Mouse (Mus musculus): ENCODE measurements around the gene Uggt1.

Gene Uggt1

DNA sequence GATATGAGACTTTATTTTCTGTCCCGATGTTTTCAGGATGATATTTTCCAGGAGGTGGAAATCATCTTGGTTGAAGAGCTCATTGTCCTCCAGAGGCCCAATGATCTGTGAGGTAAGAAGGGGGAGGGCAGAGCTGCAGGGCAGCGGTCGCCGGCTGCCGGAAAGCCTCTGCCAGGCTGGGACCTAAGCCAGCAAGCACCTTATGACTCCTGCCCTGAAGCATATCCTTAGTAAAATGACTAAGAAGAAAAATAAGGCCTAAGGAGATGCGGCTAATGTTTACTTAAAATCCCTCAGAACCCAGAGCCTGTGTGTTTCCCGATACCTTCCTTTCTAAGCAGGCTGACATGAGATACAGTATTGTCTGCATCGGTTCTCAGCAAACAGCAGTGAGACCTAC is 71.1 kb downstream of the Uggt1 start:
- DNase-seq (ENCODE audit: low spot score), result no peak

DNA sequence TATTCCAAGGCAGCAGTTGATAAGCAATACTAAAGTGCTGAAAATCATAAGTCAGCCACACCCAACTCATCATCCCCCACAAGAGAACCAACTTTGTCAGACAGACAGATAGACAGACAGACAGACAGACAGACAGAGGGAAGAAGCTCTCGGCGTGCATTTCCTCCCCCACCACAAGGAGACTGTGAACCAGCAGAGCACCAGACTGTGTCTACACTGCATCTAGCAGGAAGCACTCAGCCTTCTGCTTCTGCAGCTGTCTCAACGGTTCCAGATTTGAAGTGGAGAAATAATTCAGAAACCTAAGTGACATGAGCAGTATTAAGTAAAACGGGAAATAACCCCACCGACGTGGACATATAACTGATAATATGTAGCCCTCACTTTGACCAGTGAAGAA is 71.6 kb downstream of the Uggt1 start:
- DNase-seq (ENCODE audit: low spot score), result no peak

DNA sequence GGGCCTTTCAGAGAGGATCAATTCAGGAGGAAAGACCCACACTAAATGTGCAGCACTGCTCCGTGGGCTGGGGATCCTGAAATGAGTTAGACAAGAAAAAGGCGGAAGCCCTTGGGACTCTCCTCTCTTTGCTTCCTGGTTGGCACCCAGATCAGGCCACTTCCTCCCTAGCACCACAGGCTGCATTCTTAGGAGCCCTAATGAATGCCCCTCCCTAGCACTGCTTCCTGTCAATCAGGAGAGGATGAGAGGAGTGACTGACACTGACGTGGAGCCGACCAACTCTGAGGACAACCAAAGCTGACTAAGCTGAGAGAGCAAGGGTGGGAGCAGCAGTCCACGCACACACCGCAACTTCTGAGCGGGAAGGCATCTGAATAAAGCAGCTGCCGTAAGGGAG is 81.8 kb downstream of the Uggt1 start:
- no peak for DNase-seq (ENCODE audit: low spot score)

DNA sequence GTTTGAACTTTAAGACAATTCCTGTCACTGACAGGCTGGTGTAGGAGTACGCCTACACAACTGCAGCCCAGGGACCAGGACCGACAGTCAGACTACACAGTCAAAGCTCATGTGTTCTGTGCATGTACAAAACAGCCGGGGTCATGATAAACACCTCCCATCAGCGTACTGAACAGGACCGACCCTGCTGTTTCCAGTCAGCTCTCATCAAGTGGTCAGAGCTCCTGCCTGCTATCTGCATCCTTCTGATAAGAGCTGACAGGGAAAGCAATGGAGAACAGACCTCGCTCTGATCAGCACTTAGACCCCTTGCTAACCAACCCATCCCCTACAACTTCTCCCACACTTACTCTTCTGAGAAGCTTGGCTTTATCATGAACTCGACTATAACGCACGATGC is 83.3 kb downstream of the Uggt1 start:
- DNase-seq (ENCODE audit: low spot score), result no peak

DNA sequence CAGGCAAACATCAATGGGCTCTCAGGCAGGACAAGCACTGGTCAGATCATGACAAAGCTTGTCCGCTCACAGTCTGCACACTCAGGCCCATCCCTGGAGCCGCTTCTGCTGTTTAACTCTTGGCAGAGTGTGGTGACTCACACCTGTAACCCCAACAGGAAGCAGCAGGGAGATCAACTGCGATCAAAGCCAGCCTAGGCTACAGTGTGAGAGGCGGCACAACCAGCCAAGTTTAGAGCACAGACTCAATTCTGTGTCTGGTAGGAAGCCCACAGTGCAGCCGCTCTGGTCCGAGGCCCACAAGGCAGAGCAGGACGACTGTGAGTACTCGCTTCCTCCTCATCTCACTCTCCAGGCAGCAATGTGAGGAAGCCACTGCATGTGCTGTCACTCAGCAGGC is 84.3 kb downstream of the Uggt1 start:
- DNase-seq (ENCODE audit: low spot score), result no peak

DNA sequence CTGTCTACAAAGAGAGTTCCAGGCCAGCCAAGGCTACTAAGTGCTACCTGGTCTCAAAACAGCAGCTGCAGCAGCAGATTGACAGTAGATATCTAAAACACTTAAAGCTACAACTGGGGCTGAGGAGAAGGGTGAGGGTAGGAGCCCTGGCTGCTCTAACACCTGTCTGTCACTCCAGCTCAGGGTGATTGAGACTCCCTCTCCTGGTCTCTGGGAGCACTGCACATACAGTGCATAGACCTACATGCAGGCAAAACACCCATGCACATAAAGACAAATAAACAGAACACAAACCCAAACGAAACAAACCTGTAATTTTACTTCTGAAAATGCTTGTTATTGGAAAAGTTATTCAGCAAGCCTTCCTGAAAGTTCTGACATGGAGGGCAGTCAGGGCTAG is 95.1 kb downstream of the Uggt1 start:
- DNase-seq (ENCODE audit: low spot score), result no peak

DNA sequence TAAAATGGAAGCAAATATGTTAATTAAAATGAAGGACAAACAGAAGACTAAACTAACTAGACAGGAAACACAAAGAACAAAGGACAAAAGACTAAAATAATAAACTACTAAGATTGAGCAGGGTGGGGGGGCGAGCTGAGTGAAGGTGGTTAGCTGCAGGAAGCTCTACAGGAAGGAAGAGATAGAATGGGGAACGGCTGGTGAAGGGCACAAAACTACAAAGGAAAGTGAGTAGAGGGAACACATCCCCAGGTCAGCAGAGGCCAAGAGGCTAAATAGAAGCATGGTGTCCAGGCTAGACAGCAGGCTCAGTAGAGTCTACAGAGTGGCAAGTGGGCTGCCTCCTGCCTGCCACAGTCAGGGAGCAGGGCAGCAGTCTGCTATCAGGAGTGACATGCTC is 95.7 kb downstream of the Uggt1 start:
- no peak for DNase-seq (ENCODE audit: low spot score)

DNA sequence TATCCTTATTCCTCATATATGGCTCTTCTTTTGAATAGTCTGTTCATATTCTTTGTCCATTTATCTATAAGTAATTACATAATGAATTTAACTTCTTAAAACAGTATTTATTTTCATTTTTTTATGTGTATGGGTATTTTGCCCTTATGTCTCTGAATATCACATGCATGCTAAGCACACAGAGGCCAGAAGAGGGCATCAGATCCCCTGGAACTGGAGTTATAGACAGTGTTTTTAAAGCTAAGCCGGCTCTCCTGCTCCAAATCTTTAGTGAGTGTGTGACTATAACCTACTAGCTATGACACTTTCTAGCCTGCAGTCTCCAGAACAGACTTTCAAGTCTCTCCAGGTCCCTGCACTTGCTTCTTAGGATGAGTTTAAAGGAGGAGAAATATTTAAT is 99.5 kb downstream of the Uggt1 start:
- DNase-seq (ENCODE audit: low spot score), result no peak

DNA sequence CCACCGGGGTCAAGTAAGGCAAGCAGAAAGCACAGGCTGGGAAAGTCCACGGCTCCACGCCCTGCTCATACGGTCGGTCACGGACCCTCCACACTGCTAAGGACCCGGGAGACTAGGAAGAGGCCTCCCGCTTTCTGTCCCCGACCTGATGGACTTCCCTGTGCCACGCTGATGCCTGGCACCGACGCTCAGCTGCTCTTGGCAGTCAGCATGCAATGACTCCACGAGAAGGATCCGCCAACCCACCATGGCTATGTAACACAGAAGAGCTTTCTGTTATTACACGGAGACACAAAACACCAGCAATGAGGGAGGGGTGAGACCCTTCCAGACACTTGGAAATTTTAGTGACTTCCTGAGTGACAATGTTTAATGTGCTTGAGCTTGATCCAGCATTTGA is 104.2 kb downstream of the Uggt1 start:
- DNase-seq (ENCODE audit: low spot score), result no peak

DNA sequence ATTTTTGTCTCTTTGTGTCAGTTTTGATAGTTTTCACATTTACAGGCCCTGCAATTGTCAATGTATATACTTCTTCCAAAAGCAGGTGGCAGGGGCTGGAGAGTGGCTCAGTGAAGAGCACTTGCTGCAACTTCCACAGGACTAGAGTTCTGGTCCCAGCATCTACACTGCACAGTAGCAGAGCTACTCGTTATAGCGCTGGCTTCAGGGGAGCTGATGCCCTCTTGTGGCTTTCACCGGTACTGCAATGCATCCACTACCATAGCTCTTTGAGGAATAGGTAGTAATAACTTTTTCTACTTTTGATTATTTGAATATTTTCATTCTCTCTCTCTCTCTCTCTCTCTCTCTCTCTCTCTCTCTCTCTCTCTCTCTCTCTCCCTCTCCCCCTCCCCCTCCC is 109.9 kb downstream of the Uggt1 start:
- peak; percentile 73 for DNase-seq (ENCODE audit: low spot score)

DNA sequence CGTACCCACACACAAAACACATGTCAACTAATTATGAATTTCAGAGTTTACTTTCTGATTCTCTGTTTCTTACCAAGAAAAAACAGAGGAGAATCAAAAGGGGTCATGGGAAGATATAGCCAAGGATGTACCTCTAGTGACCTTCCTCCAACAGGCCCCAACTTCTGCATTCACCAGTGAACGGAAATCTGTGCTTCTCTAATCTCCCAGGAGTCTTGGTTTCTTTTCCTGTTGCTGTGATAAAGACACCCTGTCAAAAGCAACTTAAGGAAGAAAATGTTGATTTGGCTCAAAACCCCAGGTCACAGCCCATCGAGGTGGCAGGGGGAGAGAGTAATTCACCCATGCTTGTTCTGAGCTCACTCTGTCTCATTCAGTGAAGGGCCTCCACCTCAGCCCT is 110.9 kb downstream of the Uggt1 start:
- no peak for DNase-seq (ENCODE audit: low spot score)

DNA sequence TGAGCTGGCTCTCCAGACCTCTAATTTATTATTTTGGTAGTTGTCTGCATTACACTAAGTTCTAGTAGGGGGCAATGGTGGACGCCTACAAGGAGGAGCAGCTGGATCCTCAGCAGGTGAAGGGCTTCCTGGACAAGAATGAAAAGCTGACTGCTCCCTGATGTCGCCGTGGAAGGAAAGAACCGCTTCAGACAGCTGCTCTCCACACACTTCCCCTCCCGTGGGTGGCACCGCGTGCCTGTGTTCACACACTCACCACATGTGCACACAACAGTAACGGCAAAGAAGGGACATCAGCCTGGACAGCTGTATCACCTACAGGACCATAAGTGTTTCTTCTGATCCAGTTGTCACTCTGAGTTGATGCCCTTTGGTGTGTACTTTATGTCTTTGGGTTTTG is 111.5 kb downstream of the Uggt1 start:
- peak; percentile 8 for DNase-seq (ENCODE audit: low spot score)

DNA sequence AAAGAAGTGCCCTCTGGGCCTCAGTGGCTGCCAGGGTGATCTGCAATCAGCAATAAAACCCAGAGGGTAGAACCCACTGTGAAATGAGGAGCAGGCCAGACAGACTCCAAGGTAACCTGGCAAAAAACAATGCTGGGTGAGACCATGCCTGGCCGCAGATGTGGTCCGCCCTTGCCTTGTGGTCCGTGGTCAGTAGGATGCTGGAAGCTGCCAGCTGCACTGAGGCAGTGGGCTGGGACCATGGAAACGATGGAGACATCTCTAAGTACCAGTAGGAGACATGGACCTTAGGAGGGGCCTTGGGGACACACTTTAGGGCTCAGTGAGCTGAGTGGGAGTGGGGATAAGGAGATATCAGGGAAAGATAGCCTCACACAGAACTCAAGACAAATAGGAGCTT is 112.3 kb downstream of the Uggt1 start:
- DNase-seq (ENCODE audit: low spot score), result no peak

DNA sequence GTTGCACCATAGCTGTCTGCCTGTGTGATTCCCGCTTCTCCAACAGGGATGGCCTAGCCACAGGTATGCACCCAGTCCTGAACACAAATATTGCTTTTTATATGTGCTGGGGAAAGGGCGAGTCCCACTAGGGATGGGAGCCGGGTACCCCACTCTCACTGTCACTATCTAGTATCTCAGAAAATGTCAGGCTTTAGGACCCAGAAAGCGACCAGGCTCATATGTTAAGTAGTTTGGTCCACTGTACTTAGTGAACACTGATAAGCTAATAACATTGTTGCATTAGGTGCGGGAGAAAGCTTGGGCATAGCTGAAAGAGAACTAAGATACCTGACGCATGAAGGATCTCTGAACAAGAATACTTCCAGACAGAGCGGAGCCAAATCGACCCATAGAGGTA is 112.8 kb downstream of the Uggt1 start:
- peak; percentile 40 for DNase-seq (ENCODE audit: low spot score)

DNA sequence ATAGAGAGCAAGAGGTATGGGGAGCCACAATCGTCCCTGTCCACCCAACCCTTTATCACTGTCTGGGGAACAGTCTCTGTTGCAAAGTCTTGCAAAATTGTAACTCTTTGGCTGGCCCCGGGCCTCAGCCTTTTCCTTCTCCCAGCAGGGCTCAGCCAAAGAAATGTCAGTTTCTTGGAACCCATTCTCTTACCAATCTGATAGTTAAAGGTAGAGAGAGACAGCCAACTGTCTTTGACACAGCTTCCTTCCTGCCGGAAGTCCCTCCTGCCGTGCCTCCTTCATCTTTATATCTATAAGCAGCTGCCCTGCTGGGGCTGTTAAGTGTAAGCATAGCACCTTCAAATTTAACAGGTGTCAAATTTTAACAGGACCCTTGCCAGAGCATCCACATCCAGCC is 113.4 kb downstream of the Uggt1 start:
- DNase-seq (ENCODE audit: low spot score), result peak; percentile 19

DNA sequence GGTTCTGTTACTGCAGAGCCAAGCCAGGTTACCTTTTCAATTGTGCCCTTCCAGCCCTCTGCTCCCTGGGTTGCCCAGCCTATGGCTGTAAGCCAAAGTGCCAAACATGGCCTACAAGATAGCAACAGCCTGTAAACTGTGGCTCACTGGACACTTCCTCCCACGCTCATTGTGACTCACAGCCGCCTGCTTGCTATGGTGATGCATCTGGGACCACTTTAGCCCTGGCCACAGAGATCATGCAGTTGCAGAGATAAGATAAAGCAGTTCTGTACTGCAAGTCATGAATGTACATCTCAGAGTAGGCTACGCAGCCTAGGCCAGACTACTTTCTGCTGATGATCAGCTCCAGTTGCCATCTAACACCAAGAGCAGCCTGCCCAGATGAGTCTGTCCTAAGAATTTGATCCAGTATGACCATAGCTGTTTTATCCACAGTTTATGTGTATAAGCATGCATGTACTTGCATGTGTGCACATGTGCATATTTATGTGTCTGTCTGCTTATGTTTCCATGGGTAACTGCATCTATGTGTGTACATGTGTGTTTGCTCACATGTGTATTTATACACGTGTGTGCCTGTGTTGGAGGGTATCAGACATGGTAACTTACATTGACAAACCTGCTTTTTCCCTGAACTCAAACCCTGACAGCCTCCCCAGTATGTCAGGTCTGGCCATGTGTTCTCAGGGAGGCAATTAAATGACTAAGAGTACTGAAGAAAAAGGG is 114.0 kb downstream of the Uggt1 start:
- peak; percentile 75 for DNase-seq (ENCODE audit: low spot score)

DNA sequence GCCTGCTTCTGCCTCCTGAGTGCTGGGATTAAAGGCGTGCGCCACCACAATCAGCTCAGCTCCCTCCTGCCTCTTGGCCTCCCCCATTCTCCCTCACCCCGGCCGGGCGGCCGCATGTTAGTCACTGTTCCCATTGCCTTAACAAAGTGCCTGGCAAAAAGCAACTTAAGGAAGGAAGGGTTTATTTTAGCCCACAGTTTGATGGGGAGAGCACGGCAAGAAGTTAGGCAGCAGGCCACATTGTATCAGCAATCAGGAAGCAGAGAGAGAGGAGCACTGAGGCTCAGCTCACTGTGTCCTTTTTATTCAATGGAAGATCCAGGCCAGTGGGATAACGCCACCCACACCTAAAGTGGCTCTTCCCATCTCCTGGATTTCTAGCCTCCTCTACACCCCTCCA is 114.6 kb downstream of the Uggt1 start:
- DNase-seq (ENCODE audit: low spot score), result no peak

DNA sequence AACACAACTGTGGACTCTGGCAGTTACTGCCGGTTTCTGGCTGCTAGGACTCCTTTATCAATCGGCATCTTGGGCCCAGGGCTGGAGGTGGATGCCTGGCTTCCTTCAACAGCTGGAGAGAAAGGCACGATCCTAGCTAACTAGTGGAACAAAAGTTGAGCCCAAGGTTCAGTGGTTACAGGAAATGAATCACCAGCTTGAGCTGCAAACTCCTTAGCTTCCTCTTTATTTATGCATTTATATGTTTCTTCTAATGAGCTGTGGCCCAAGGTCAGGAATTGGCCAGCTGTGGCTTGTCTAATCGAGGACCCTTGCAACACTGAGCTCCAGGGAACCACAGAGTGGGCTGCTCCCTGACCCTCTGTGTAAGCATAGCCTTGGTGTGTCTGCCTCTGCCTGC is 115.4 kb downstream of the Uggt1 start:
- DNase-seq (ENCODE audit: low spot score), result peak; percentile 12

DNA sequence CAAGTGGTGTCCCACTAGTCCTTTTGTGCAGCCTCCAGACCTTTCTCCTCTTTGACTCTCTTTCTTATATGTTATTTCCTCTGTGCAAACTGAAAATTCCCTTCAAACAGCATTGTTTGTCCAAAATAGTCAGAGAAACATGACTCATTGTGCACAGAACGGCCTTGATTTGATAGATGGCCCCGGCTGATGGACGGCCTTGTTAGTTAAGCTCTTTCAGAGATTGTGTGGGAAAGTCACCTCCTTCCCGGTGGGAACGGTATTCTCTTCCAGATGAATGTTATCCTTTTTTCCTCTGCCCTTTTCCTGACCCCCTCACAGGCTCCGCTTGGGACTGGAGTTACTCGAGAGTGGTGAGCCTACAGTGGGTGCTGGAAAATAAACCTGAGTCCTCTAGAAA is 119.4 kb downstream of the Uggt1 start:
- no peak for DNase-seq (ENCODE audit: low spot score)

DNA sequence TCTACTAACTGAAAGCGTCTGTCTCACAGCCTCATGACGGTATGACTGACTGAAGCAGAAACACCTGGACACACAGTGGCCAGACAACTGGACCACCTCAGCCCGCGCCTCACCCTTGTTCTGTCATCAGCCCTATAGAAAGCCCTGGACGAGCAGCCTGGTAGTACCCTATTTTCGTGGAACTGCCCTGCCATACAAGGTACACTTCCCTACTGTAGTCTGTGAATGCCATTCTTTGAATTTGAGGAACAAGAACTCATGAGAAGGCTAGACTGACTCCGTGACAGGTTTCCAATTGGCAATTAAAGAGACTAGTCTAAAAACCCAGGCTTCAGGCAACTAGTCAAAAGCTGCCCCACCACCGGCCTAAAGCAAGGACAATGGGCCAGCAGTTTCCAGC is 123.3 kb downstream of the Uggt1 start:
- DNase-seq (ENCODE audit: low spot score), result no peak

DNA sequence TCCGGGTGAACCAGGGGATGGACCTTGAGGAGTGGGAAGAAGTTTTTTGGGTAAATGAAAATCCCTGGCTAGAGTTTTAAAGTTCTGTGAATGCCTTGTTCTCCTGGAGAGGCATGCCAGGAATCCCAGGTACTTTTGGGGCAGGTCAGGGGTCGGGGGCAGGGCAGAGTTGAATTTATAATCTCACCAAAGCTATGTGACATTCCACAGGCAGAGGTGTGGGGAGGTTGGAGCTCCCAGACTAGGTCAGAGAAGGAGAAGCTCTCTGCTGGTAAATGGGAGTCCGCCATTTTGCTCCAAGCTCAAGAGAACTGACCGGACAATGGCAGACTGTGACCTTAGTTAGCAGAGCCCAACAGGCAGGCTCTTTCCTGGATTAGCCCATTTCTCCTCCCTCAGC is 125.1 kb downstream of the Uggt1 start:
- no peak for DNase-seq (ENCODE audit: low spot score)

DNA sequence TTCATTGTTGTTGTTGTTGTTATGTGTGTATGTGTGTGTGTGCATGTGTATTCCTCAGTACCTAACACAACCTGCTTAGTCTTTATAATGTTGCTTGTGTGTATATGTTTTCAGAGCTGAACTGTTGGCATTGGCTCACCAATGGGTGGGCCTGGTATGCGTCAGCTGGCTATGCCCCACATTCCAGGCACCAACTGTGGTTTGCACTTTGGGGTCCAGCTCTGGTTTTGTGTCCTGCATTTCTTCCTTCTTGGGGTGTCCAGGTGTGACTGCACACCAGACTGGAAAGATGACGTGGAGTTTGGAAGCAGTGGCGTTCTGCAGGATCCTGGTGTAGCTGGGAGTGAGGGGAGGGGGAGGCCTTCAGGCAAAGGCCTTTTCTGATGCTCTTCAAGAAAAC is 125.6 kb downstream of the Uggt1 start:
- no peak for DNase-seq (ENCODE audit: low spot score)

DNA sequence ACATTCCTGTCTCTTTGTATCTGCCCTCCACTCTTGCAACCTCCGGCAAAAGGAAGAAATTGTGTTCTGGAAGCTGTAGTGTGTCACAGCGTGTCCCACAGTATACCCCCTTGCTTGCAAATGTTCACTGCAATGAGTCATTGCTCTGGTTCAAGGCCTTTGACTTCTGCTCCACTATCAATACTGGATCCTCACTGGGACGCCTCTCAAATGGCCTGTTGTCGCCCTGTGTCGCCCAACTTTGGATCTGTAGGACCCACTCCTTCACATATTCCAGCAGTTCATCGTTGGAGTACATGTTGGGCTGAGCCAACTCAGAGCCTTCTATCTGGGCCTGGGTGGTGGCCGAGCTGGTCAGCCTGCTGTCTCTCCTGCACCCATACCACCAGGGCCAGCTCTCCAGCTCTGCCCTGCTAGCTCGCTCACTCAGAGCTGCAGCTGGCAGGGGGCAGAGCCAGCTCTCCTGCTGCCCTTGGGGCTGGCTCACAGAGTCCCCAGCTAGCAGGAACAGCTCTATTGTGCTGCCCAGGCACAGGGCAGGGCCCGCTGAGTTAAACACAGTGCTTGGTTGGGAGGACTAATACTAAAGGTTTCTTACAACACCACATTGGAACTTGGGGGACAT is 126.3 kb downstream of the Uggt1 start:
- DNase-seq (ENCODE audit: low spot score), result no peak

DNA sequence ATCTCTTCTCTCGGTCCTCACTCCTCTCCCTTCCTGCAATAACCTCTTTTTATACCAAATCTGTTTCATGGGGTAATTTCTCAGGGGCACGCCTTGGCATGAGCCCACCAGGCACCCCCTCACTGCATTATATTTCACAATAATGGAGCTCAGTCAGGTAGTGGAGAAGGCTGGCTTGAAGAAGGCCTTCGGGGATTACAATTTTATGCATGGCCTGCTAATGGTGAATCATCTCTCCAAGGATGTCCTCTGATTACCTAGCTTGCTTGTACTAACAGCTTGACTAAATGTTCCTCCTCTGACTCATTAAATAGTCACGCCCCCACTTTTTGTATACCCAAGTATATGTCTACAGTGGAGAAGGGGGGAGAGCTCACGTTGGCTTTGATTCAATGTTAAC is 128.0 kb downstream of the Uggt1 start:
- DNase-seq (ENCODE audit: low spot score), result no peak

Data from spleen, adult 12 weeks (tissue).